Mouse (Mus musculus): ENCODE results near the gene Gsta1.
A peak's percentile ranks its signal among the peaks of the same experiment; 100 is the strongest.
"Not testable (repeated sequence)": the region's sequence is repeated elsewhere in the genome, so short reads cannot be mapped to it uniquely, and the experiment has no call there.

Gsta1 gene

GRCm38 (mm10) chr9:78229658-78230057 lies 798 bp upstream of the Gsta1 start:
- not testable (repeated sequence) for DNase-seq (ENCODE audit: low spot score in 2 of 2)

- DNase-seq (ENCODE audit: low spot score in 2 of 2): not testable (repeated sequence)
Measured at GRCm38 (mm10) chr9:78233121-78233695, 2.8 kb downstream of the Gsta1 start.

- DNase-seq (ENCODE audit: low spot score in 2 of 2): not testable (repeated sequence)
Measured at GRCm38 (mm10) chr9:78255683-78256470, 25.4 kb downstream of the Gsta1 start.

GRCm38 (mm10) chr9:78256914-78257313 lies 26.5 kb downstream of the Gsta1 start, which contains the start of gene Gm3776:
TSS of gene Gm3776 (plus strand) at chr9:78257129.
- DNase-seq (ENCODE audit: low spot score in 2 of 2): not testable (repeated sequence)

DNA sequence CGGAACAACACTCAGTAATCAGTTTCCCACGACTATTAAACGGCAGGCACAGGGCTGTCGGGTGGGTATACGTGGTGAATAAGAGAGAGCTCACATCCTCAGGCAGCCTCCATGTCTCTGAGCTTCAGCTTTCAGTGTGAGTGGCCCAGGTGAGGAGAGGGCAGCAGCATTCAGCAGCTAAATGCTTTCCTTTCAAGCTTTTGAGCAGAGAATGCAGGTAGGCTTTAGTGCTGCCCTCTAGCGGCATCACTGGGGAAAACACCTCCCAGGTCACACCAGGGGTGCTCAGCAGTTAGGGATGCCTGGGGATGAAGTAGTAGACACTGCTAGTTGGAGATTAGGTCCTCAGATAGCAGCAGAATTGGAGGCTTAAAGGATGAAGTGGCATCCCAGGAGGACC lies 29.2 kb downstream of the Gsta1 start:
- DNase-seq (ENCODE audit: low spot score in 2 of 2): peak in 1 of 2 experiments; percentile 10

DNA sequence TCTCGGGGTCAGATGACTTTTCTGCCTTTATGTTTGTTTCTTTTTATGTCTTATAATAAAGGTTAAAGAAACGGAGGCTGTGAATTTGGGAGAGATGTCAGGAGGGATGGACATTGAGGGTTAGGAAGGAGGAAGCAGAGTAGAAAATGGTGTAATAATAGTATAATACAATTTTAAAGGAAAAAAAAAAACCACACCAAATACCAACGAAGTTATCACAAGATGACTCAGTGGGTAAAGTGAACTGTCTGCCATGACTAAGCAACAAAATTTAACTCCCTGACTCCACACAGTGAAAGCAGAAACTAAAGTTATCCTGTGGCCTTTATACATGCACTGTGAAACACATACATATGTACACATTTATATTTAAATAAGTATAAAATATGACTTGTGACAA lies 40.5 kb downstream of the Gsta1 start:
- not testable (repeated sequence) for DNase-seq (ENCODE audit: low spot score in 2 of 2)

- not testable (repeated sequence) for DNase-seq (ENCODE audit: low spot score in 2 of 2)
Measured at GRCm38 (mm10) chr9:78282002-78282711, 51.7 kb downstream of the Gsta1 start.

DNA sequence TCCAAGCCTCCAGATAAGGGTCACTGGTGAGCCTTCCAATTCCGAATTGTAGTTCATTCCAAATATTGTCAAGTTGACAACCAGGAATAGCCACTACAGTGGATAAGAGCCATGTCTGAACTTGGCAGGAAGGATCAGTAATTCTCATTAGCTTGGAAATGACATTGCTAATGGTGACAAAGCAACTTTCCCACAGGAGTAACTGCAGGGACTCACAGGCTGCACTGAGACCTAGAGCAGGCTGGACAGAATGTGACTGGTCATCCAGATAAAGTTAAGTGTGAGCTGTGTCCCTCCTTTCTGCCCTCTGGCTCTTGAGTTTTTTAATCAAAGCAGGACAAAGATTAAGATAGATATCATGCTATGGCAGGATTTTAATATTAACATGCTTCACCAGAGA lies 58.6 kb downstream of the Gsta1 start:
- DNase-seq (ENCODE audit: low spot score in 2 of 2): not testable (repeated sequence)

DNA sequence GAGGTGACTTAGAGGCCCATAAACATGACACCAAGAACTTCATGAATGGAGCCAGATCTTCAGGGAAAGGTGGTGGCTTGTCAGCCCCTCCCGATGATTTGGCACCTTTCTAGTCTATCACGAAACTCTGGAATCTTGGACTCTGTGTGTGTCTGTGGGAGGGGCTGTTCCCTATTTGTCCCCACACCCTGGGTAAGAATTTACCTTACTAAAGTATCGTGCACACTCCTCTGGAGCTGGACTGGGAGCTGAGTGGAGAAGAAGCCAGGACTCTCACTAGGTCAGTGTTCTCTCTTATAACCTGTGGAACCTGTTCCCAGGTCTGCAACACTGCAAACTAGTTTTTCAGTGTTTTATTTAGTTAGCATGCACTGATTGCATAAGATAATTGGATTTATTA lies 59.3 kb downstream of the Gsta1 start, which contains the start of gene Gm10639:
Gm10639 (plus strand) TSS at position 201 of the 400 bp plus-strand sequence.
- DNase-seq (ENCODE audit: low spot score in 2 of 2): not testable (repeated sequence)

Data from frontal cortex, postnatal 14 days (tissue).